Mouse (Mus musculus): Measurements from ENCODE around the gene Rab23. TPM values are rescaled to one million over a fixed set of nuclear protein-coding genes. Genes with fewer than 3 reads are reported as not detected.

Gene Rab23
- polyA plus RNA-seq, 2 experiments: 24.6 to 28.9 TPM

- Histone ChIP-seq H3K27ac (replicated peaks; ENCODE audit: low read depth, low read length) (no peak overlapping the region), H3K4me3 (replicated peaks; ENCODE audit: low read length) (peak overlapping the region; percentile 86; the same call in 1 of the 2 replicates), H3K9me3 (ENCODE audit: control insufficient read depth, low read length) (no peaks in the 10 kb centered on the region), H3K4me1 (ENCODE audit: control insufficient read depth, insufficient read depth, low read length) (peaks cover 7% of the 10 kb centered on the region; the same call in 1 of the 2 replicates), H3K36me3 (ENCODE audit: control insufficient read depth, insufficient read depth, low read length) (peaks cover 29% of the 10 kb centered on the region), H3K27me3 (ENCODE audit: control insufficient read depth, insufficient read depth, low read length) (no peaks in the 10 kb centered on the region), H3K4me2 (replicated peaks; ENCODE audit: low read depth, low read length, severe bottlenecking) (peak overlapping the region; percentile 57), H3K9ac (ENCODE audit: low read depth, low read length, severe bottlenecking) (0 out of 2 replicates have a peak overlapping the region, but pooled peaks have one; percentile 29)
- ATAC-seq (ENCODE audit: low FRiP score, low read depth) (no peak), DNase-seq (ENCODE audit: low spot score) (no peak)
- 77% methylated on average over 7 of the region's 7 CpGs for WGBS
- no peak for TF ChIP-seq POLR2A (IDR thresholded peaks at IDR 0.05; ENCODE audit: borderline replicate concordance, extremely low read depth, insufficient read depth, insufficient read length)
Measured at GRCm38 (mm10) chr1:33721020-33721419, 1.3 kb downstream of the Rab23 start.

- Histone ChIP-seq H3K27ac (replicated peaks; ENCODE audit: low read depth, low read length) (no peak overlapping the region), H3K4me2 (replicated peaks; ENCODE audit: low read depth, low read length, severe bottlenecking) (no peak overlapping the region), H3K4me1 (ENCODE audit: control insufficient read depth, insufficient read depth, low read length) (peaks cover 4% of the 10 kb centered on the region; the same call in 1 of the 2 replicates), H3K9me3 (ENCODE audit: control insufficient read depth, low read length) (no peaks in the 10 kb centered on the region), H3K27me3 (ENCODE audit: control insufficient read depth, insufficient read depth, low read length) (no peaks in the 10 kb centered on the region), H3K9ac (ENCODE audit: low read depth, low read length, severe bottlenecking) (no peak overlapping the region), H3K4me3 (replicated peaks; ENCODE audit: low read length) (no peak overlapping the region), H3K36me3 (ENCODE audit: control insufficient read depth, insufficient read depth, low read length) (peaks cover 55% of the 10 kb centered on the region)
- WGBS: 82% methylated on average over 6 of the region's 6 CpGs
- no peak for ATAC-seq (ENCODE audit: low FRiP score, low read depth)
- no peak for TF ChIP-seq POLR2A (IDR thresholded peaks at IDR 0.05; ENCODE audit: borderline replicate concordance, extremely low read depth, insufficient read depth, insufficient read length)
- DNase-seq (ENCODE audit: low spot score): no peak
Measured at GRCm38 (mm10) chr1:33724516-33724915, 4.8 kb downstream of the Rab23 start.

GRCm38 (mm10) chr1:33725086-33725485 lies 5.4 kb downstream of the Rab23 start:
- H3K36me3 ChIP-seq (ENCODE audit: control insufficient read depth, insufficient read depth, low read length): peaks cover 61% of the 10 kb centered on the region
- no peak overlapping the region for H3K9ac ChIP-seq (ENCODE audit: low read depth, low read length, severe bottlenecking)
- ATAC-seq (ENCODE audit: low FRiP score, low read depth) (no peak), DNase-seq (ENCODE audit: low spot score) (no peak)
- H3K27ac ChIP-seq (replicated peaks; ENCODE audit: low read depth, low read length): no peak overlapping the region
- H3K4me3 ChIP-seq (replicated peaks; ENCODE audit: low read length): no peak overlapping the region
- TF ChIP-seq POLR2A (IDR thresholded peaks at IDR 0.05; ENCODE audit: borderline replicate concordance, extremely low read depth, insufficient read depth, insufficient read length): no peak
- H3K27me3 ChIP-seq (ENCODE audit: control insufficient read depth, insufficient read depth, low read length): no peaks in the 10 kb centered on the region
- H3K9me3 ChIP-seq (ENCODE audit: control insufficient read depth, low read length): no peaks in the 10 kb centered on the region
- WGBS: 94% methylated on average over 5 of the region's 5 CpGs
- peaks cover 4% of the 10 kb centered on the region; the same call in 1 of the 2 replicates for H3K4me1 ChIP-seq (ENCODE audit: control insufficient read depth, insufficient read depth, low read length)
- no peak overlapping the region for H3K4me2 ChIP-seq (replicated peaks; ENCODE audit: low read depth, low read length, severe bottlenecking)

GRCm38 (mm10) chr1:33733044-33733443 lies 13.4 kb downstream of the Rab23 start:
- no peaks in the 10 kb centered on the region for H3K4me1 ChIP-seq (ENCODE audit: control insufficient read depth, insufficient read depth, low read length)
- ATAC-seq (ENCODE audit: low FRiP score, low read depth): no peak

GRCm38 (mm10) chr1:33734001-33734685 lies 14.5 kb downstream of the Rab23 start:
- DNase-seq (ENCODE audit: low spot score) (no peak), ATAC-seq (ENCODE audit: low FRiP score, low read depth) (no peak)
- Histone ChIP-seq H3K4me3 (replicated peaks; ENCODE audit: low read length) (no peak overlapping the region), H3K27ac (replicated peaks; ENCODE audit: low read depth, low read length) (no peak overlapping the region), H3K9me3 (ENCODE audit: control insufficient read depth, low read length) (no peaks in the 10 kb centered on the region), H3K36me3 (ENCODE audit: control insufficient read depth, insufficient read depth, low read length) (peaks cover 85% of the 10 kb centered on the region), H3K27me3 (ENCODE audit: control insufficient read depth, insufficient read depth, low read length) (no peaks in the 10 kb centered on the region), H3K4me1 (ENCODE audit: control insufficient read depth, insufficient read depth, low read length) (no peaks in the 10 kb centered on the region), H3K4me2 (replicated peaks; ENCODE audit: low read depth, low read length, severe bottlenecking) (no peak overlapping the region), H3K9ac (ENCODE audit: low read depth, low read length, severe bottlenecking) (no peak overlapping the region)
- no peak for TF ChIP-seq POLR2A (IDR thresholded peaks at IDR 0.05; ENCODE audit: borderline replicate concordance, extremely low read depth, insufficient read depth, insufficient read length)
- 83% methylated on average over 5 of the region's 5 CpGs for WGBS

More at GRCm38 (mm10) chr1:33733044-33733443, 13.4 kb downstream of the Rab23 start:
- Histone ChIP-seq H3K27ac (replicated peaks; ENCODE audit: low read depth, low read length) (no peak overlapping the region), H3K36me3 (ENCODE audit: control insufficient read depth, insufficient read depth, low read length) (peaks cover 79% of the 10 kb centered on the region), H3K9ac (ENCODE audit: low read depth, low read length, severe bottlenecking) (no peak overlapping the region), H3K27me3 (ENCODE audit: control insufficient read depth, insufficient read depth, low read length) (no peaks in the 10 kb centered on the region), H3K4me2 (replicated peaks; ENCODE audit: low read depth, low read length, severe bottlenecking) (no peak overlapping the region), H3K4me3 (replicated peaks; ENCODE audit: low read length) (no peak overlapping the region), H3K9me3 (ENCODE audit: control insufficient read depth, low read length) (no peaks in the 10 kb centered on the region)
- TF ChIP-seq POLR2A (IDR thresholded peaks at IDR 0.05; ENCODE audit: borderline replicate concordance, extremely low read depth, insufficient read depth, insufficient read length): no peak
- DNase-seq (ENCODE audit: low spot score): no peak
- WGBS: 93% methylated on average over 9 of the region's 9 CpGs

Data from limb, embryonic 14.5 days (tissue).